Mouse (Mus musculus): ENCODE results near the gene Gabarapl2.

DNA sequence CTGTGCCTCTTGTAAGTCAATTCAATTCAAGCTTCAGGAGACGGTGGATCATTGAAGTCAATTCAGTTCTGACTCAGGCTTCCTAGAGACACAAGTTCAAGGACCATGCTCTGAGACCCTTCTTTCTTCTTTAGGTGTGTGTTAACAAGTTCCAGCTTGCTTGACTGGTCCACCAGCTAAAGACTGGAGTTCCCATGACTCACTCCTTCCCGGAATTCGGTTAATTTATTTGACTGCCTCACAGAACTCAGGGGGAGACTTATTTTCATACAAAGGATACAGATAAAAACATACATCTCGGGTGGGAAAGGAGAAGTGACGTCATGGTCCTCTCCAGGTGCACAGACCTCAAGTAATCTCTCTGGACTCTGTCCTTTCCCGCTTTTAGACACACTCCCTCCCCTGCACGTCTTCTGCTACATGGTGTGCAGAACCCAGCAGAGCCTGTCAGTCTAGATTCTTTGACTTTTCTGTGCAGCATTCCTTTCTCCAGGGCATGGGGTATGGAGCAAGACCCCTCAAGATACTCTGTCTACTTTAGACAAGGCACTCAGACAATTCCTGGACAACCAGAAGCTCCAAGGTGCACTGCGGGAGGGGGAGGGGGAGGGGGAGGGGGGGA is 34.9 kb upstream of the Gabarapl2 start:
- TF ChIP-seq CTCF (IDR thresholded peaks at IDR 0.05) (no peak), EP300 (IDR thresholded peaks at IDR 0.05; ENCODE audit: insufficient read depth, low read depth, low read length) (no peak), POLR2A (IDR thresholded peaks at IDR 0.05; ENCODE audit: insufficient read depth, low read depth, low read length) (no peak)

Measured in heart, adult 2 months (tissue).